Mouse (Mus musculus) forebrain, postnatal 0 days (tissue): ENCODE measurements around the gene Galnt17. TPM values are rescaled to one million over a fixed set of nuclear protein-coding genes. Genes with fewer than 3 reads are reported as not detected.

Experiments used
- ATAC-seq: fragments of 200-750 bp; cut with Nextera tagmentation; 2 replicates; pipeline ENCODE4 v1.8.0; 2017; ENCODE audit warnings: mild to moderate bottlenecking, moderate library complexity
- DNase-seq: peaks from one replicate; pipeline ENCODE4 v3.0.0-alpha.2; 2015
- H3K27ac ChIP-seq: fragments of 300-500 bp; sonication (generic); 2 replicates; pipeline ENCODE4 v1.5.1; 2014; ENCODE audit warnings: low read depth, mild to moderate bottlenecking, antibody characterized with exemption, low read length, moderate library complexity, mixed read lengths
- H3K27me3 ChIP-seq: fragments of 300-500 bp; sonication (generic); 2 replicates; pipeline ENCODE4 v1.6.1; 2014; ENCODE audit warnings: mild to moderate bottlenecking, low read length, mixed read lengths; ENCODE audit not compliant: insufficient read depth
- H3K36me3 ChIP-seq: fragments of 300-500 bp; sonication (generic); 2 replicates; pipeline ENCODE4 v1.6.1; 2014; ENCODE audit warnings: mild to moderate bottlenecking, moderate library complexity; ENCODE audit not compliant: insufficient read depth
- H3K4me1 ChIP-seq: fragments of 300-500 bp; sonication (generic); 2 replicates; pipeline ENCODE4 v1.6.1; 2014; ENCODE audit warnings: antibody characterized with exemption; ENCODE audit not compliant: insufficient read depth
- H3K4me2 ChIP-seq: fragments of 300-500 bp; sonication (generic); 2 replicates; pipeline ENCODE4 v1.6.1; 2014; ENCODE audit warnings: low read depth, mild to moderate bottlenecking, moderate library complexity
- H3K4me3 ChIP-seq: fragments of 300-500 bp; sonication (generic); 2 replicates; pipeline ENCODE4 v1.5.1; 2014; ENCODE audit warnings: low read depth, low read length, mixed read lengths
- H3K9ac ChIP-seq: fragments of 300-500 bp; sonication (generic); 2 replicates; pipeline ENCODE4 v1.6.1; 2014; ENCODE audit warnings: mild to moderate bottlenecking
- H3K9me3 ChIP-seq: fragments of 300-500 bp; sonication (generic); 2 replicates; pipeline ENCODE4 v1.6.1; 2016; ENCODE audit warnings: low read length
- CTCF ChIP-seq: sonication (generic); IDR thresholded peaks from 2 replicates; pipeline ENCODE4 v1.5.1; 2016; ENCODE audit warnings: antibody characterized with exemption, control low read depth, low read depth
- WGBS: fragments of 180-500 bp; shearing (Covaris S2); extraction: QIAGEN DNeasy Blood & Tissue Kit; methylation state at CpG from one replicate; pipeline ENCODE4 v1.1.7; 2014; 5-methylcytosine and 5-hydroxymethylcytosine counted together
- polyA plus RNA-seq: library from polyadenylated mRNA; unstranded; fragments of >200 nt; fragmentation: Nextera tagmentation; extraction: Ambion mirVana; gene quantifications from 2 replicates; pipeline ENCODE4 v1.2.1, GENCODE M21; 2015
- total RNA-seq: library from RNA; depleted of rRNA; stranded (reverse); fragments of >200 nt; gene quantifications from 2 replicates; pipeline ENCODE4 v1.2.3, GENCODE M21; 2014

Galnt17 gene
- total and polyA plus RNA-seq, 2 experiments from 2014 or later, result 5.2 to 20.2 TPM

- no peaks in the 10 kb centered on the region for H3K4me1 ChIP-seq
- H3K9ac ChIP-seq, result no peak overlapping the region
- ATAC-seq (no peak), DNase-seq (no peak)
- 73% methylated on average over 3 of the region's 3 CpGs for WGBS
- no peaks in the 10 kb centered on the region for H3K36me3 ChIP-seq
- H3K9me3 ChIP-seq, result no peaks in the 10 kb centered on the region
- peak; percentile 11; the same call in 1 of the 2 replicates for TF ChIP-seq CTCF
- no peak overlapping the region for H3K4me3 ChIP-seq
- H3K27ac ChIP-seq, result no peak overlapping the region
- H3K27me3 ChIP-seq, result no peaks in the 10 kb centered on the region
- H3K4me2 ChIP-seq, result no peak overlapping the region
Observed at GRCm38 (mm10) chr5:131156323-131156722, 152.0 kb downstream of the Galnt17 start.

GRCm38 (mm10) chr5:131142606-131143005 lies 165.7 kb downstream of the Galnt17 start:
- no peak overlapping the region for H3K4me3 ChIP-seq
- no peak overlapping the region for H3K4me2 ChIP-seq

GRCm38 (mm10) chr5:131134809-131135208 lies 173.5 kb downstream of the Galnt17 start:
- H3K27ac ChIP-seq, result peak overlapping the region; percentile 23; the same call in 1 of the 2 replicates
- DNase-seq, result peak; percentile 68
- TF ChIP-seq CTCF, result peak; percentile 19; the same call in 1 of the 2 replicates
- ATAC-seq, result peak; percentile 90
- H3K4me3 ChIP-seq, result no peak overlapping the region
- H3K4me1 ChIP-seq, result no peaks in the 10 kb centered on the region
- H3K27me3 ChIP-seq, result no peaks in the 10 kb centered on the region
- no peaks in the 10 kb centered on the region for H3K36me3 ChIP-seq
- no peak overlapping the region for H3K9ac ChIP-seq
- no peaks in the 10 kb centered on the region for H3K9me3 ChIP-seq
- H3K4me2 ChIP-seq, result no peak overlapping the region

More at GRCm38 (mm10) chr5:131142606-131143005, 165.7 kb downstream of the Galnt17 start:
- no peak for TF ChIP-seq CTCF
- no peaks in the 10 kb centered on the region for H3K4me1 ChIP-seq
- DNase-seq, result no peak
- H3K9me3 ChIP-seq, result no peaks in the 10 kb centered on the region
- ATAC-seq, result no peak
- no peaks in the 10 kb centered on the region for H3K36me3 ChIP-seq
- no peak overlapping the region for H3K9ac ChIP-seq
- no peak overlapping the region for H3K27ac ChIP-seq
- no peaks in the 10 kb centered on the region for H3K27me3 ChIP-seq
- WGBS, result 44% methylated on average over 4 of the region's 4 CpGs

- no peaks in the 10 kb centered on the region for H3K4me1 ChIP-seq
- no peak overlapping the region for H3K9ac ChIP-seq
- no peaks in the 10 kb centered on the region for H3K27me3 ChIP-seq
- no peak for TF ChIP-seq CTCF
- DNase-seq (no peak), ATAC-seq (no peak)
- H3K9me3 ChIP-seq, result no peaks in the 10 kb centered on the region
- H3K36me3 ChIP-seq, result no peaks in the 10 kb centered on the region
- no peak overlapping the region for H3K4me3 ChIP-seq
- H3K4me2 ChIP-seq, result no peak overlapping the region
- 76% methylated on average over 8 of the region's 8 CpGs for WGBS
- no peak overlapping the region for H3K27ac ChIP-seq
Observed at GRCm38 (mm10) chr5:131120296-131120840, 187.9 kb downstream of the Galnt17 start.

GRCm38 (mm10) chr5:131119896-131120295 lies 188.4 kb downstream of the Galnt17 start:
- Histone ChIP-seq H3K27me3 (no peaks in the 10 kb centered on the region), H3K36me3 (no peaks in the 10 kb centered on the region), H3K4me2 (no peak overlapping the region), H3K4me1 (no peaks in the 10 kb centered on the region), H3K9me3 (no peaks in the 10 kb centered on the region), H3K27ac (no peak overlapping the region), H3K4me3 (no peak overlapping the region), H3K9ac (no peak overlapping the region)
- DNase-seq (no peak), ATAC-seq (no peak)
- WGBS, result 79% methylated on average over 4 of the region's 4 CpGs
- no peak for TF ChIP-seq CTCF

GRCm38 (mm10) chr5:131117391-131118040 lies 190.8 kb downstream of the Galnt17 start:
- no peak for TF ChIP-seq CTCF
- no peaks in the 10 kb centered on the region for H3K27me3 ChIP-seq
- H3K4me1 ChIP-seq, result no peaks in the 10 kb centered on the region
- DNase-seq, result no peak
- WGBS, result 87% methylated on average over 5 of the region's 5 CpGs
- H3K36me3 ChIP-seq, result no peaks in the 10 kb centered on the region
- H3K9me3 ChIP-seq, result no peaks in the 10 kb centered on the region
- H3K9ac ChIP-seq, result no peak overlapping the region
- no peak overlapping the region for H3K4me3 ChIP-seq
- no peak overlapping the region for H3K27ac ChIP-seq
- H3K4me2 ChIP-seq, result no peak overlapping the region
- ATAC-seq, result no peak

- H3K9me3 ChIP-seq, result no peaks in the 10 kb centered on the region
- H3K9ac ChIP-seq, result no peak overlapping the region
- no peak overlapping the region for H3K4me3 ChIP-seq
- no peak for TF ChIP-seq CTCF
- H3K27me3 ChIP-seq, result no peaks in the 10 kb centered on the region
- DNase-seq (peak; percentile 36), ATAC-seq (peak; percentile 72)
- no peak overlapping the region for H3K27ac ChIP-seq
- WGBS, result 36% methylated on average over 5 of the region's 5 CpGs
- H3K36me3 ChIP-seq, result no peaks in the 10 kb centered on the region
- H3K4me1 ChIP-seq, result no peaks in the 10 kb centered on the region
- no peak overlapping the region for H3K4me2 ChIP-seq
Observed at GRCm38 (mm10) chr5:131113850-131114470, 194.3 kb downstream of the Galnt17 start.
